Mouse (Mus musculus): ENCODE results near the gene Tmem270.

- TF ChIP-seq TAL1 (IDR thresholded peaks at IDR 0.05; ENCODE audit: low read length): no peak
- no peak for TF ChIP-seq GATA1 (IDR thresholded peaks at IDR 0.05; ENCODE audit: low read length)
These were observed 31.3 kb downstream of the Tmem270 start for GRCm38 (mm10) chr5:134875245-134875644.

All from erythroblast, embryonic 14.5 days (primary cell).